Mouse (Mus musculus): ENCODE results near the gene Gfra1. TPM values are rescaled to one million over a fixed set of nuclear protein-coding genes. Genes with fewer than 3 reads are reported as not detected.

The Gfra1 gene
- total and polyA plus RNA-seq, 3 experiments: 1.0 to 2.5 (median 1.7) TPM

GRCm38 (mm10) chr19:58251698-58252097, 204.0 kb downstream of the Gfra1 start:
- no peak for DNase-seq

GRCm38 (mm10) chr19:58251095-58251494, 204.6 kb downstream of the Gfra1 start:
- DNase-seq: no peak

- no peak for DNase-seq
These were observed 205.5 kb downstream of the Gfra1 start for GRCm38 (mm10) chr19:58250237-58250636.

GRCm38 (mm10) chr19:58244148-58244547, 211.6 kb downstream of the Gfra1 start:
- DNase-seq: no peak

- no peak for DNase-seq
These were observed 212.1 kb downstream of the Gfra1 start for GRCm38 (mm10) chr19:58243604-58244003.

GRCm38 (mm10) chr19:58238325-58238724, 217.4 kb downstream of the Gfra1 start:
- no peak for DNase-seq

- DNase-seq: no peak
These were observed 228.0 kb downstream of the Gfra1 start for GRCm38 (mm10) chr19:58227725-58228124.

GRCm38 (mm10) chr19:58226882-58227281, 228.8 kb downstream of the Gfra1 start:
- DNase-seq: no peak

GRCm38 (mm10) chr19:58220061-58220831, 235.5 kb downstream of the Gfra1 start:
- DNase-seq: no peak

GRCm38 (mm10) chr19:58217591-58217990, 238.1 kb downstream of the Gfra1 start:
- DNase-seq: no peak

- DNase-seq: no peak
These were observed 249.1 kb downstream of the Gfra1 start for GRCm38 (mm10) chr19:58206496-58207044.

GRCm38 (mm10) chr19:58205470-58205869, 250.2 kb downstream of the Gfra1 start:
- no peak for DNase-seq

- DNase-seq: no peak
These were observed 253.1 kb downstream of the Gfra1 start for GRCm38 (mm10) chr19:58202627-58203026.

GRCm38 (mm10) chr19:58199679-58200078, 256.0 kb downstream of the Gfra1 start:
- DNase-seq: no peak

GRCm38 (mm10) chr19:58193733-58194456, 261.8 kb downstream of the Gfra1 start:
- DNase-seq: no peak

- DNase-seq: no peak
These were observed 264.8 kb downstream of the Gfra1 start for GRCm38 (mm10) chr19:58190947-58191346.

- peak; percentile 1 for DNase-seq
These were observed 269.2 kb downstream of the Gfra1 start for GRCm38 (mm10) chr19:58186558-58186957.

Other genes with a start within 250 kb of the Gfra1 start
- not detected for gene Ccdc172, start 56.1 kb upstream of the Gfra1 start, total RNA-seq (2021)
- not detected in 2 replicates for gene Ccdc172, start 56.1 kb upstream of the Gfra1 start, polyA plus RNA-seq (2012; rRNA removed)
- under 1 TPM in 1 of 2 experiments, not detected in 1; 0.38 TPM for gene Pnlip, start 196.6 kb upstream of the Gfra1 start, total RNA-seq (2021)
- gene Pnlip, start 196.6 kb upstream of the Gfra1 start, polyA plus RNA-seq (2012; rRNA removed): 0.21 TPM in 1 of 2 replicates, not detected in the other

Measured in adrenal gland, adult 2 months (tissue).